Mouse (Mus musculus): ENCODE measurements around the gene Cdkn2d. TPM values are rescaled to one million over a fixed set of nuclear protein-coding genes. Genes with fewer than 3 reads are reported as not detected.

Gene Cdkn2d
- polyA plus RNA-seq, 1 experiment from 2014 or later = 94.6 TPM

Other genes with a start within 250 kb of the Cdkn2d start
- gene Zglp1, start 224.3 kb downstream of the Cdkn2d start, polyA plus RNA-seq (2016; fragmentation: Nextera tagmentation; extraction: Ambion mirVana) = 0.66 and 2.9 TPM in 2 replicates
- gene Gm49373, start 218.3 kb downstream of the Cdkn2d start, polyA plus RNA-seq (2016; fragmentation: Nextera tagmentation; extraction: Ambion mirVana) = 0.96 and 1.7 TPM in 2 replicates
- 44.0 and 57.0 TPM in 2 replicates for gene Fdx1l, start 217.8 kb downstream of the Cdkn2d start, polyA plus RNA-seq (2016; fragmentation: Nextera tagmentation; extraction: Ambion mirVana)
- gene Gm38431, start 199.4 kb downstream of the Cdkn2d start, polyA plus RNA-seq (2016; fragmentation: Nextera tagmentation; extraction: Ambion mirVana) = 1.6 and 2.8 TPM in 2 replicates
- 54.2 and 63.4 TPM in 2 replicates for gene Raver1, start 199.4 kb downstream of the Cdkn2d start, polyA plus RNA-seq (2016; fragmentation: Nextera tagmentation; extraction: Ambion mirVana)
- 14.1 and 15.2 TPM in 2 replicates for gene Tyk2, start 160.2 kb downstream of the Cdkn2d start, polyA plus RNA-seq (2016; fragmentation: Nextera tagmentation; extraction: Ambion mirVana)
- 271 and 293 TPM in 2 replicates for gene Cdc37, start 141.4 kb downstream of the Cdkn2d start, polyA plus RNA-seq (2016; fragmentation: Nextera tagmentation; extraction: Ambion mirVana)
- 12.3 and 14.7 TPM in 2 replicates for gene Pde4a, start 125.7 kb downstream of the Cdkn2d start, polyA plus RNA-seq (2016; fragmentation: Nextera tagmentation; extraction: Ambion mirVana)
- gene Keap1, start 52.0 kb downstream of the Cdkn2d start, polyA plus RNA-seq (2016; fragmentation: Nextera tagmentation; extraction: Ambion mirVana) = 53.9 and 55.1 TPM in 2 replicates
- gene S1pr5, start 43.0 kb downstream of the Cdkn2d start, polyA plus RNA-seq (2016; fragmentation: Nextera tagmentation; extraction: Ambion mirVana) = 1.5 and 2.0 TPM in 2 replicates
- gene Atg4d, start 26.1 kb downstream of the Cdkn2d start, polyA plus RNA-seq (2016; fragmentation: Nextera tagmentation; extraction: Ambion mirVana) = 57.4 and 57.6 TPM in 2 replicates
- gene Kri1, start 3.4 kb downstream of the Cdkn2d start, polyA plus RNA-seq (2016; fragmentation: Nextera tagmentation; extraction: Ambion mirVana) = 18.0 and 25.2 TPM in 2 replicates
- 0.65 and 1.3 TPM in 2 replicates for gene Ap1m2, start 20.9 kb upstream of the Cdkn2d start, polyA plus RNA-seq (2016; fragmentation: Nextera tagmentation; extraction: Ambion mirVana)
- gene Slc44a2, start 29.3 kb upstream of the Cdkn2d start, polyA plus RNA-seq (2016; fragmentation: Nextera tagmentation; extraction: Ambion mirVana) = 78.4 and 85.2 TPM in 2 replicates
- gene Ilf3, start 76.5 kb upstream of the Cdkn2d start, polyA plus RNA-seq (2016; fragmentation: Nextera tagmentation; extraction: Ambion mirVana) = 280 and 286 TPM in 2 replicates
- 42.3 and 49.5 TPM in 2 replicates for gene Qtrt1, start 120.4 kb upstream of the Cdkn2d start, polyA plus RNA-seq (2016; fragmentation: Nextera tagmentation; extraction: Ambion mirVana)
- 74.7 and 80.4 TPM in 2 replicates for gene Dnm2, start 133.5 kb upstream of the Cdkn2d start, polyA plus RNA-seq (2016; fragmentation: Nextera tagmentation; extraction: Ambion mirVana)
- gene Tmed1, start 218.8 kb upstream of the Cdkn2d start, polyA plus RNA-seq (2016; fragmentation: Nextera tagmentation; extraction: Ambion mirVana) = 67.3 and 69.1 TPM in 2 replicates
- gene AB124611, start 234.8 kb upstream of the Cdkn2d start, polyA plus RNA-seq (2016; fragmentation: Nextera tagmentation; extraction: Ambion mirVana) = 4.5 and 4.7 TPM in 2 replicates